Mouse (Mus musculus) spleen, adult 2 months (tissue): ENCODE results near the gene Ywhag.

ENCODE experiments used
- CTCF ChIP-seq: fragments of 200-500 bp; IDR thresholded peaks from 2 replicates; pipeline ENCODE4 v1.5.1; 2011; ENCODE audit warnings: mild to moderate bottlenecking, inconsistent platforms; ENCODE audit not compliant: insufficient read depth, insufficient read length, insufficient replicate concordance; ENCODE audit errors: extremely low read depth
- POLR2A ChIP-seq: fragments of 200-500 bp; IDR thresholded peaks from 2 replicates; pipeline ENCODE4 v1.6.1; 2011; ENCODE audit warnings: low read depth, low read length, inconsistent platforms

- peak; percentile 83; the same call in 1 of the 2 replicates for TF ChIP-seq POLR2A
- peak; percentile 17; the same call in 1 of the 2 replicates for TF ChIP-seq CTCF
Observed at GRCm38 (mm10) chr5:135962492-135963279, 28.3 kb upstream of the Ywhag start.
